Mouse (Mus musculus) limb, embryonic 13.5 days (tissue): Measurements from ENCODE around the gene Gatad2a. TPM values are rescaled to one million over a fixed set of nuclear protein-coding genes. Genes with fewer than 3 reads are reported as not detected.
"Not testable (repeated sequence)": the region's sequence is repeated elsewhere in the genome, so short reads cannot be mapped to it uniquely, and the experiment has no call there.

Experiments
- ATAC-seq: fragments of 200-750 bp; cut with Nextera tagmentation; 2 replicates; pipeline ENCODE4 v1.8.0; 2017; ENCODE audit warnings: low read depth, moderate number of reproducible peaks, moderate TSS enrichment; ENCODE audit not compliant: low FRiP score
- H3K27ac ChIP-seq: fragments of 300-500 bp; sonication (generic); 2 replicates; pipeline ENCODE4 v1.5.1; 2015; ENCODE audit warnings: inconsistent platforms, mild to moderate bottlenecking, moderate library complexity
- H3K27me3 ChIP-seq: fragments of 300-500 bp; sonication (generic); 2 replicates; pipeline ENCODE4 v1.6.1; 2015; ENCODE audit warnings: mild to moderate bottlenecking, inconsistent platforms
- H3K36me3 ChIP-seq: fragments of 300-500 bp; sonication (generic); 2 replicates; pipeline ENCODE4 v1.6.1; 2015; ENCODE audit warnings: inconsistent platforms, mild to moderate bottlenecking, moderate library complexity
- H3K4me1 ChIP-seq: fragments of 300-500 bp; sonication (generic); 2 replicates; pipeline ENCODE4 v1.6.1; 2015; ENCODE audit warnings: inconsistent platforms
- H3K4me2 ChIP-seq: fragments of 300-500 bp; sonication (generic); replicated peaks from 2 replicates; pipeline ENCODE4 v1.6.1; 2015; ENCODE audit warnings: inconsistent platforms, mild to moderate bottlenecking, moderate library complexity
- H3K4me3 ChIP-seq: fragments of 300-500 bp; sonication (generic); 2 replicates; pipeline ENCODE4 v1.5.1; 2015; ENCODE audit warnings: moderate library complexity, mild to moderate bottlenecking, inconsistent platforms
- H3K9ac ChIP-seq: fragments of 300-500 bp; sonication (generic); 2 replicates; pipeline ENCODE4 v1.6.1; 2015; ENCODE audit warnings: mild to moderate bottlenecking, inconsistent platforms
- H3K9me3 ChIP-seq: fragments of 300-500 bp; sonication (generic); 2 replicates; pipeline ENCODE4 v1.6.1; 2016; ENCODE audit warnings: inconsistent platforms
- WGBS: fragments of 180-500 bp; shearing (Covaris S2); methylation state at CpG from one replicate; pipeline ENCODE4 v1.1.7; 2015; 5-methylcytosine and 5-hydroxymethylcytosine counted together
- polyA plus RNA-seq: library from polyadenylated mRNA; unstranded; fragments of >200 nt; fragmentation: Nextera tagmentation; extraction: Ambion mirVana; gene quantifications from 2 replicates; pipeline ENCODE4 v1.2.1, GENCODE M21; 2015

Gene Gatad2a
- polyA plus RNA-seq, 1 experiment from 2014 or later, result 37.7 TPM

GRCm38 (mm10) chr8:69956651-69957050 lies 39.5 kb downstream of the Gatad2a start:
- Histone ChIP-seq H3K4me3 (no peak overlapping the region), H3K4me1 (0 out of 2 replicates have a peak, but pooled peaks cover 7% of the 10 kb centered on the region), H3K4me2 (no peak overlapping the region), H3K9me3 (no peaks in the 10 kb centered on the region), H3K27ac (no peak overlapping the region), H3K27me3 (no peaks in the 10 kb centered on the region), H3K9ac (no peak overlapping the region), H3K36me3 (no peaks in the 10 kb centered on the region)
- ATAC-seq, result no peak
- 60% methylated on average over 2 of the region's 2 CpGs for WGBS

- Histone ChIP-seq H3K27me3 (no peaks in the 10 kb centered on the region), H3K9ac (no peak overlapping the region), H3K4me3 (no peak overlapping the region), H3K27ac (no peak overlapping the region), H3K4me2 (no peak overlapping the region), H3K36me3 (peaks cover 7% of the 10 kb centered on the region; the same call in 1 of the 2 replicates), H3K4me1 (0 out of 2 replicates have a peak, but pooled peaks cover 7% of the 10 kb centered on the region), H3K9me3 (no peaks in the 10 kb centered on the region)
- WGBS, result 83% methylated on average over 1 of the region's 1 CpGs
- no peak for ATAC-seq
These were observed 41.5 kb downstream of the Gatad2a start for GRCm38 (mm10) chr8:69954642-69955041.

GRCm38 (mm10) chr8:69954213-69954612 lies 42.0 kb downstream of the Gatad2a start:
- H3K4me2 ChIP-seq, result no peak overlapping the region
- no peaks in the 10 kb centered on the region for H3K9me3 ChIP-seq
- no peaks in the 10 kb centered on the region for H3K27me3 ChIP-seq
- 78% methylated on average over 4 of the region's 4 CpGs for WGBS
- peaks cover 11% of the 10 kb centered on the region; the same call in 1 of the 2 replicates for H3K36me3 ChIP-seq
- no peak for ATAC-seq
- H3K27ac ChIP-seq, result no peak overlapping the region
- 0 out of 2 replicates have a peak, but pooled peaks cover 7% of the 10 kb centered on the region for H3K4me1 ChIP-seq
- H3K4me3 ChIP-seq, result no peak overlapping the region
- H3K9ac ChIP-seq, result no peak overlapping the region

- 93% methylated on average over 2 of the region's 2 CpGs for WGBS
- Histone ChIP-seq H3K27ac (no peak overlapping the region), H3K4me2 (no peak overlapping the region), H3K4me3 (no peak overlapping the region), H3K9ac (no peak overlapping the region), H3K4me1 (no peaks in the 10 kb centered on the region), H3K27me3 (no peaks in the 10 kb centered on the region), H3K9me3 (no peaks in the 10 kb centered on the region), H3K36me3 (peaks cover 40% of the 10 kb centered on the region)
- no peak for ATAC-seq
These were observed 45.9 kb downstream of the Gatad2a start for GRCm38 (mm10) chr8:69950300-69950699.

GRCm38 (mm10) chr8:69942495-69942894 lies 53.7 kb downstream of the Gatad2a start:
- WGBS, result 78% methylated on average over 3 of the region's 3 CpGs

GRCm38 (mm10) chr8:69940386-69940785 lies 55.8 kb downstream of the Gatad2a start:
- no peaks in the 10 kb centered on the region for H3K9me3 ChIP-seq
- H3K9ac ChIP-seq, result no peak overlapping the region
- no peaks in the 10 kb centered on the region for H3K27me3 ChIP-seq
- H3K4me1 ChIP-seq, result peaks cover 18% of the 10 kb centered on the region
- 93% methylated on average over 2 of the region's 2 CpGs for WGBS
- ATAC-seq, result no peak
- H3K4me2 ChIP-seq, result no peak overlapping the region
- H3K36me3 ChIP-seq, result peaks cover 5% of the 10 kb centered on the region
- no peak overlapping the region; the same call in 1 of the 2 replicates for H3K27ac ChIP-seq
- H3K4me3 ChIP-seq, result no peak overlapping the region

More at GRCm38 (mm10) chr8:69942495-69942894, 53.7 kb downstream of the Gatad2a start:
- ATAC-seq, H3K27me3 ChIP-seq, H3K9ac ChIP-seq, H3K27ac ChIP-seq, H3K9me3 ChIP-seq, H3K4me3 ChIP-seq, H3K4me2 ChIP-seq: not testable (repeated sequence)
- Histone ChIP-seq H3K36me3 (peaks cover 17% of the 10 kb centered on the region), H3K4me1 (peaks cover 12% of the 10 kb centered on the region)

- no peak overlapping the region for H3K9ac ChIP-seq
- peaks cover 18% of the 10 kb centered on the region for H3K4me1 ChIP-seq
- no peak overlapping the region for H3K4me3 ChIP-seq
- no peak overlapping the region for H3K4me2 ChIP-seq
- no peaks in the 10 kb centered on the region for H3K27me3 ChIP-seq
- H3K27ac ChIP-seq, result no peak overlapping the region
- ATAC-seq, result peak; percentile 78; the same call in 1 of the 2 replicates
- WGBS, result 28% methylated on average over 3 of the region's 3 CpGs
- H3K9me3 ChIP-seq, result no peaks in the 10 kb centered on the region
- H3K36me3 ChIP-seq, result peaks cover 13% of the 10 kb centered on the region
These were observed 56.6 kb downstream of the Gatad2a start for GRCm38 (mm10) chr8:69939633-69940032.

GRCm38 (mm10) chr8:69938245-69938982 lies 57.8 kb downstream of the Gatad2a start:
- Histone ChIP-seq H3K27me3 (no peaks in the 10 kb centered on the region), H3K27ac (no peak overlapping the region), H3K4me1 (peaks cover 18% of the 10 kb centered on the region), H3K4me3 (no peak overlapping the region), H3K9me3 (no peaks in the 10 kb centered on the region), H3K36me3 (peaks cover 23% of the 10 kb centered on the region), H3K9ac (no peak overlapping the region), H3K4me2 (no peak overlapping the region)
- 79% methylated on average over 6 of the region's 6 CpGs for WGBS
- no peak for ATAC-seq

- peaks cover 18% of the 10 kb centered on the region for H3K4me1 ChIP-seq
- H3K9ac ChIP-seq, result no peak overlapping the region
- H3K4me2 ChIP-seq, result no peak overlapping the region
- no peak overlapping the region for H3K4me3 ChIP-seq
- H3K27ac ChIP-seq, result no peak overlapping the region
- WGBS, result 90% methylated on average over 3 of the region's 3 CpGs
- no peaks in the 10 kb centered on the region for H3K27me3 ChIP-seq
- no peak for ATAC-seq
- H3K9me3 ChIP-seq, result no peaks in the 10 kb centered on the region
- peaks cover 31% of the 10 kb centered on the region for H3K36me3 ChIP-seq
These were observed 58.7 kb downstream of the Gatad2a start for GRCm38 (mm10) chr8:69937466-69937865.

GRCm38 (mm10) chr8:69936050-69936794 lies 60.0 kb downstream of the Gatad2a start:
- Histone ChIP-seq H3K4me1 (peaks cover 18% of the 10 kb centered on the region), H3K4me3 (no peak overlapping the region), H3K4me2 (no peak overlapping the region), H3K9me3 (no peaks in the 10 kb centered on the region), H3K27ac (0 out of 2 replicates have a peak overlapping the region, but pooled peaks have one; percentile 39), H3K27me3 (no peaks in the 10 kb centered on the region), H3K9ac (no peak overlapping the region; the same call in 1 of the 2 replicates), H3K36me3 (peaks cover 34% of the 10 kb centered on the region)
- WGBS, result 72% methylated on average over 7 of the region's 7 CpGs
- ATAC-seq, result peak; percentile 74

GRCm38 (mm10) chr8:69935431-69935830 lies 60.8 kb downstream of the Gatad2a start:
- Histone ChIP-seq H3K4me1 (peaks cover 16% of the 10 kb centered on the region), H3K4me2 (no peak overlapping the region), H3K27me3 (no peaks in the 10 kb centered on the region), H3K9me3 (no peaks in the 10 kb centered on the region), H3K9ac (no peak overlapping the region), H3K27ac (no peak overlapping the region), H3K4me3 (no peak overlapping the region), H3K36me3 (peaks cover 37% of the 10 kb centered on the region)
- WGBS, result 88% methylated on average over 3 of the region's 3 CpGs
- no peak for ATAC-seq

GRCm38 (mm10) chr8:69934582-69934981 lies 61.6 kb downstream of the Gatad2a start:
- Histone ChIP-seq H3K4me3 (no peak overlapping the region), H3K27me3 (no peaks in the 10 kb centered on the region), H3K36me3 (peaks cover 37% of the 10 kb centered on the region), H3K9me3 (no peaks in the 10 kb centered on the region), H3K4me2 (no peak overlapping the region), H3K9ac (no peak overlapping the region), H3K4me1 (peaks cover 8% of the 10 kb centered on the region), H3K27ac (no peak overlapping the region)
- 90% methylated on average over 5 of the region's 5 CpGs for WGBS
- no peak for ATAC-seq
